Mouse (Mus musculus) 3134 (cell line): ENCODE results near the gene Gfpt2.
"Not testable (repeated sequence)": the region's sequence is repeated elsewhere in the genome, so short reads cannot be mapped to it uniquely, and the experiment has no call there.

Experiments used
- DNase-seq: peaks from one replicate; pipeline ENCODE4 v3.0.0-alpha.2; 2011; ENCODE audit warnings: low spot score; ENCODE audit not compliant: insufficient read length; ENCODE audit errors: extremely low read depth

Gfpt2 gene

DNA sequence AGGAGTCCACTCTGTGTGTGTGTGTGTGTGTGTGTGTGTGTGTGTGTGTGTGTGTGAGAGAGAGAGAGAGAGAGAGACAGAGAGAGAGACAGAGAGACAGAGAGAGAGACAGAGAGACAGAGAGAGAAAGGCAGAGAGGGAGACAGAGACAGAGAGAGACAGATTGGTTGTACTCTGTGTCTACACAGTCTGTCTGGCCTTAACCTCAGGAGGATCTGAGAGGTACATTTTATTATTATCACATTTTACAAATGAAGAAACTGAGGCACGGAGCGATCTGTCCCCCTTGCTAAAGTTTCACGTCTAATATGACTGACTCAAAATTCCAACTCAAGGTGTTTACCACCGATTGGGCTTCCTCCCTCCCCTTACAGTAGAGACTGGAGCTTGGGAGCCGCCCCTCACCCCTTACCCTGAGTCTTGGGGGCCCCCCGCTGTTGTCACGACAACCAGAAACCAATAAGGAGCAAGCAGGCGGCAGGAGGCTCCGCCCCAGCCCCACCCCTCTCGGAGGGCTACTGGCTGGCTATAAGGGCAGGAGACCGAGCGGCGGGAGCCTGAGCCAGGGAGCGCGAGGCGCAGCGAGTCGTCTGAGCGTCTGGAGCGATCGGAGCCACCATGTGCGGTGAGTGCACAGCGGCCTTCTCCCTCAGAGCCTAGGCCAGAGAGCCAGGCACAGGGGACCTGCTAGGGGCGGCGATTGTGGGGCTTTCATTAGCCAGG, at the start of gene Gfpt2:
Gene Gfpt2, plus strand, starts transcription at position 560 of the 723 bp plus-strand sequence.
- DNase-seq: peak; percentile 6

DNA sequence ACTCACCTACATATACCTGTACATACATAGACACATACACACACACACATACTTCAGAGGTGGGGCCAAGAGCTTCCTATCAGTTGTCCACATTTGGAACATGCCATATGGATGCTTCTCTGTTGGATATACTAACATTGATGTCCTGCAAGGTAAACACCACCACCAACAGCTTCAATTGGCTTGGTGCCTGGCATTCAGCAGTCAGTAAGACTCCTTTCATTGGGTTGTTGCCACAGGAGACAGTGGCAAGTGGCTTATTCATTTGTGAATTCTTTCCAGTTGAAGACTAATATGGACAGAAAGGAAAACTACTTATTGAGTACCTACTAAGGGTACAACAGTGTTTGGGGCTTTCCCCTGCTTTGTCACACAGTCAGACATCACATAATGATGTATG, 49.0 kb upstream of the Gfpt2 start:
- DNase-seq: no peak

DNA sequence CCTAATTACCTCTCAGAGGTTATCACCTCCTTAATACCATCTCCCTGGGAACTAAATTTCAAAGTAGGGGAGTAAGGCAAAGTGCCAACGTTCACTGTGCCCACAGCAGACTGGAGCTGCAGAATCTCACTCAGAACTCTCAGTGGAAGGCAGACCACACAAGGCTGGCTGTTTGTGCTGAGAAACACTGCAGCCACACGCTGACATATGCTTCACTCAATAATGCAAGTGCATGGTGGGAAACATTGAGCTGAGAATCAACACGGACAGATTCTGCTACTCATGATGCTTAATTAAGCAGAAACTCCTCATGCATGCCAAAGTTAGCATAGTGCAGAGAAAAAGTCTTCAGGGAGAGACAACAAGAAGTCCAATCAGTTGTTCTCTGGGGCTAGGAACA, 48.1 kb upstream of the Gfpt2 start:
- DNase-seq: no peak

- no peak for DNase-seq
These were observed 47.2 kb upstream of the Gfpt2 start for GRCm38 (mm10) chr11:49746756-49747155.

- DNase-seq: peak; percentile 41
These were observed 38.9 kb upstream of the Gfpt2 start for GRCm38 (mm10) chr11:49754958-49755665.

- DNase-seq: peak; percentile 51
These were observed 35.9 kb upstream of the Gfpt2 start for GRCm38 (mm10) chr11:49758096-49758495.

- DNase-seq: no peak
These were observed 32.8 kb upstream of the Gfpt2 start for GRCm38 (mm10) chr11:49761130-49761529.

- no peak for DNase-seq
These were observed 30.4 kb upstream of the Gfpt2 start for GRCm38 (mm10) chr11:49763555-49763954.

DNA sequence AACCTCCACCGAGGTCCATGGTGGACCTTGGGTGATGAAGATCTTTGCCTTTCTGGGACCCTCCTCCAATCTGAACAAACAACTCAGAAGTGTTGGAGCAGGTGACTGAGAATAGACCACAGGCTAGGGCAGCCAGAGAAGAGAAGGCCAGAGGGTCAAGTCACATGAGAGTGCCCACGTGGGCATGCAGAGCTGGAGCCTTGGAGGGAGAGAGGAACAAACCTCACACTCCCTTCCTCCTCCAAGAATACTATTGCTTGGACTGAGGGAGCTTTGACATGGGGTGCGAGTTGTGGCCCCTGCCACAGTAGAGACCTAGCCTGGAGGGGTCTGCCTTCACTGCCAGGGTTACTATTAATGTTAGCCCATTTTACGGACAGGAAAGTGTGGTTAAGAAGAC, 30.0 kb upstream of the Gfpt2 start:
- no peak for DNase-seq

DNA sequence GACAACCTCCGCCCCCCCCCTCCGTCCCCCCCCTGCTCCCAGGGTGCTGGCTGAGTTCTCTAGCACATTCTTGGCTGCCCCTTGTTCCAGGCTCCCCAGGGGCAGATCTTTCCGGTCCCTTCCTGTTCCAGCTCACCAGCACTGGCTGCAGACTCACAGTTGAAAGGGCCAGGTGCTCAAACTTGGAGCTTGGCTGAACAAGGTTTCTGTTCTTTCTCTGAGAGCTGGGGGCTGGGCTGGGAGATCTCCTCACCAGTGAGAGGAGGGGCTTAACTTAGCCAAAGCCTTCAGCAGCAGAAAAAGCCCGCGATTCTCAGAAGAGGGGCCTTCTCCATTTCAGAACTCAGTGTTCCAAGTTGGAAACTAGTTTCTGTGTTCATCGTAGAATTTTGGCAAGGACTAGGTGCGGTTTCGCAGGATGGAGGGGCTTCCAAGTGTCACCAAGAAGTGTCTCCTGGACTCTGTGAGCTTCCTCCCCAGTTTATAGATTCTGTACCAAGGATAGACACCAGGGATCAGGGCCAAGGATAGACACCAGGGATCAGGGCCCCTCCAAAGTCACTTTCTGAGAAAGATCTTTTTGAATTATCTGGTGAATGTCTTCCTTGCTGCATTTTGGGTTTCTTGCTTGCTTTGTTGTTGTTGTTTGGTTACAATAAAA, 29.2 kb upstream of the Gfpt2 start:
- peak; percentile 55 for DNase-seq

DNA sequence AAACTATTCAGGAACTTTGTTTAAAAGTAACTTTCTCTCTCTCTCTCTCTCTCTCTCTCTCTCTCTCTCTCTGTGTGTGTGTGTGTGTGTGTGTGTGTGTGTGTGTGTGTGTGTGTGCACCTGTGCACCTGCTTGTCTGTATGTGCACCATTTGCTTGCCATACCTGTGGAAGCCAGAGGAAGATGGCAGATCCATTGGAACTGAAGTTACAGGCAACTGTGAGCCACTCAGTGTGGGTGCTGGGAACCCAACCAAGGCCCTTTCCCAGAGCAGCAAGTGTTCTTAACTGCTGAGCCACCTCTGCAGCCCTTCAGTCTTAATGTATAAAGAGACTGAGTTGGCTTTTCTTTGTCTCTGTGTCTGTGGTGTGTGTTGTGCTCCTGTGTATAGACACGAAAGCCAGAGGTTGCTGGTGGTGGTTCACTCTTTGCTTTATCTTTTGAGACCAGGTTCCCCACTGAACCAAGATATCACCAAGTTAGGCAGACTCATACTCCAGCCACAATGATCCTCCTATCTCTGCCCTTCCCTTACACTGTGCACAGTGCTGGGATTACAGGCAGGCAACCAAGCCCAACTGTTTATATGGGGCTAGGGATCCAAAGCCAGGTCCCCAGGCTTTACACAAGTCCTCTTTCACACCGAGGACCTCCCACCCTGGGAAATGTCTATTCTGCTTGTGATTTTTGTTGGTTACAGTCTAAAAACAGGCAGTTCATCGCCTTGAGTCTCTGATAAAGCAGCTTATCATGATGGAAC, 28.4 kb upstream of the Gfpt2 start:
- no peak for DNase-seq

DNA sequence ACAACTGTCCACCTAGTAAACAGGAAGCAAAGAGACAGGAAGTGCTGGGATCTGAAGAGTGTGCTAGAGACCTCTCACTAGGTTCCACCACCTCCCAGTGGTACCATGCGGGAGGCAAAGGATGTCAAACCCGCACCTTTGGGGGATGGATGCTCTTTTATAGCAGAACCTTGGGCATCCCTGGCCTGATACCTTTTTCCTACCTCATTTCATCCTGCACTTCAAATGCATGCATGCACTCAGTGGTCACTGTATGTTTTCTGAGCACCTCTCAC, 27.9 kb upstream of the Gfpt2 start:
- no peak for DNase-seq

DNA sequence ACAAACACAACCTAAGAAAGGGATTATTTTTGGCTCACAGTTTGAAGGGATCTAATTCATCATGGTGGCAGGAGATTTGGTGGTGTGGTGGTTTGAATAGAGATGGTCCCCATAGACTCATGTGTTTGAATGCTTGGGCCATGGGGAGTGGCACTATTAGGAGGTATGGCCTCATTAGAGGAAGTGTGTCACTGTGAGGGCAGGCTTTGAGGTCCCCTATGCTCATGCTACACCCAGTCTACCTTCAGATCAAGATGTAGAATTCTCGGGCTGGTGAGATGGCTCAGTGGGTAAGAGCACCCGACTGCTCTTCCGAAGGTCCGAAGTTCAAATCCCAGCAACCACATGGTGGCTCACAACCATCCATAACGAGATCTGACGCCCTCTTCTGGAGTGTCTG, 26.5 kb upstream of the Gfpt2 start:
- DNase-seq: not testable (repeated sequence)

DNA sequence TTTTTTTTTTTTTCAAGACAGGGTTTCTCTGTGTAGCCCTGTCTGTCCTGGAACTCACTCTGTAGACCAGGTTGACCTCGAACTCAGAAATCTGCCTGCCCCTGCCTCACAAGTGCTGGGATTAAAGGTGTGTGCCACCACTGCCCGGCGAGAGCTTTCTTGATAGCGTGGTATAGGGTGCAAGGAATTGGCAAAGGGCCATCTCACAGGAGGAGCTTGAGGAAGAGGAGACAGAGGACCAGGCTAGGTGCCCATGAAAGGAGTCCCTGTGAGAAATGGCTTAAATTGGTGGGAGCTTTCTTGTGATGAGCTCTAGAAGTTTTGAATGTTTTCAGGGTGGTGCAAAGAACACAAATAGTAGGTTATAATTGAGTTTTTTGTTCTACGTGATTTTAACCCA, 25.2 kb upstream of the Gfpt2 start:
- DNase-seq: no peak

DNA sequence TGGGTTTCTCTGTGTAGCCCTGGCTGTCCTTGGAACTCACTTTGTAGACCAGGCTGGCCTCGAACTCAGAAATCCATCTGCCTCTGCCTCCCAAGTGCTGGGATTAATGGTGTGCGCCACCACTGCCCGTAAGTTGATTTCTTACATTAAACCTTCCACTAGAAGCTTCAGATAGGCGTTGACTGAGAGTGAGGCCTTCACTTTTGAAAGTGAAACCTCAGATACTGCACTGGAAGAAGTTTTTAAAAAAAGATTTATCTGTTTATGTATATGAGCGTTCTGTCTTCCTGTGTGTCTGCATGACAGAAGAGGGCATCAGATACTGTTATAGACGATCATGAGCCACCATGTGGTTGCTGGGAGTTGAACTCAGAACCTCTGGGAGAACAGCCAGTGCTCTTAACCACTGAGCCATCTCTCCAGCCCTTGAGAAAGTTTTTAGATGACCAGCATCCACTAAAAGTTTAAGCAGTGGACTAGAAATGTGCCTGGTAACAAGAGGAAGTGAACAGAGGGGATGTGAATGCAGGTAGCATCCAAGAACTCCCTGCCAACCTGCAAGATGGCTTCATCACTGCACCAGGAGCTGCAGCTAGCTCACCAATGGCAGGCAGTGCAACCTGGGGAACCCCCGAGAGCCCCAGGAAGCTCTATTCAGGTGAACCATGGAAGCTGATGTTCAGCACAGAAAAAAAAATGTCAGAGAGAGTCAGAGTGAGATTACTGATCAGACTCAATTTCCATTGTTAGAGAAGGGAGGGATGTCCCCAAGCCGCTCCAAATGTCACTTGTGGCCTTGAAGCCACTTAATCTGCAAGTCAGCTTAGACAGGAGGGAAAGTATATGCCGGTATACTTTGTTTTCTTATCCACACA, 23.1 kb upstream of the Gfpt2 start:
- no peak for DNase-seq

- no peak for DNase-seq
These were observed 21.7 kb upstream of the Gfpt2 start for GRCm38 (mm10) chr11:49772251-49772650.

DNA sequence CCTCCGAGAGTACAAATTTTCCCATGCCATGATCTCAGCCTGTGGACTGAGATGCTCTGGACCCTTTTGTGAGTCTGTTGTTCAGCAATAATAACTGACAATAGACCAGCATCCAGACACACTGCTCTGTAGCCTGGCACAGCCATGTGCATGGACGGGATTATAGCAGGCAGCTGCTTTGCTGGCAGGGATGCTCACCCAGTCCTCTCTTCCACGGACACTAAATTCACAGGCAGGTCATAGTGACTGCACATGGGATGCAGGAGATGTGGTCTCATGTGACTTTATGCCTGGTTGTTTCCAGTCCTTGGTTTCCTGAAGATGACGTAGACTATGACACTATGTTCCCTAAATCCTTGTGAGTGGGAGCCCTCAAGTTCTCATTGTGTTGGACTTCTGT, 19.1 kb upstream of the Gfpt2 start:
- no peak for DNase-seq

- DNase-seq: no peak
These were observed 15.1 kb upstream of the Gfpt2 start for GRCm38 (mm10) chr11:49778844-49779243.

- DNase-seq: no peak
These were observed 13.7 kb upstream of the Gfpt2 start for GRCm38 (mm10) chr11:49780161-49780817.
